15 mouse cellular contexts compared by ENCODE assay signal in genomic region chr8:107513249-107513648, GRCm38 (mm10).
"Had no signal": no experiment of that assay in that cellular context is flagged by ENCODE, and none has a peak within 500 bp of the region (broad histone marks: within the 10 kb centered on the region; RNA-seq: fewer than 3 reads in every experiment).

No protein-coding gene starts in this region.

- H3K4me2 ChIP-seq: neural tube, embryonic 15.5 days; stomach, embryonic 15.5 days had no signal

- H3K4me1 ChIP-seq: neural tube, embryonic 15.5 days; stomach, embryonic 15.5 days had no signal

- H3K36me3 ChIP-seq: stomach, embryonic 15.5 days had no signal

- DNase-seq: retina, postnatal 1 day; right cerebral cortex, adult 18-20 months; right cerebral cortex, postnatal 14 days; right cerebral cortex, postnatal 25 days; right cerebral cortex, postnatal 4 days; spleen, adult 18-20 months; thymus, adult 18-20 months; thymus, adult 2 months; thymus, postnatal 14 days; thymus, postnatal 25 days; thymus, postnatal 36 days; thymus, postnatal 4 days had no signal

- H3K27ac ChIP-seq: neural tube, embryonic 15.5 days; stomach, embryonic 15.5 days; stomach, postnatal 0 days had no signal

- H3K4me3 ChIP-seq: neural tube, embryonic 15.5 days; stomach, embryonic 15.5 days had no signal

- H3K27me3 ChIP-seq: neural tube, embryonic 15.5 days; stomach, embryonic 15.5 days had no signal

- H3K9ac ChIP-seq: neural tube, embryonic 15.5 days; stomach, embryonic 15.5 days had no signal

- H3K9me3 ChIP-seq: neural tube, embryonic 15.5 days; stomach, embryonic 15.5 days had no signal
